Mouse (Mus musculus) left cerebral cortex, postnatal 4 days (tissue): ENCODE measurements around the gene Sirt7. TPM values are rescaled to one million over a fixed set of nuclear protein-coding genes. Genes with fewer than 3 reads are reported as not detected.

Source experiments
- DNase-seq: peaks from one replicate; pipeline ENCODE4 v3.0.0-alpha.2; 2022
- intact Hi-C: fragments of 180-260 bp; cut with DNase I; formaldehyde crosslinking; loops from one replicate; pipeline ENCODE4 v1.15.1; 2025
- total RNA-seq, 2 experiments: library from RNA; stranded (reverse); gene quantifications; 2 replicates each; pipeline ENCODE4 v1.2.3; 2021

Gene Sirt7
- total RNA-seq, 2 experiments from 2014 or later = 37.5 to 38.0 TPM

DNA sequence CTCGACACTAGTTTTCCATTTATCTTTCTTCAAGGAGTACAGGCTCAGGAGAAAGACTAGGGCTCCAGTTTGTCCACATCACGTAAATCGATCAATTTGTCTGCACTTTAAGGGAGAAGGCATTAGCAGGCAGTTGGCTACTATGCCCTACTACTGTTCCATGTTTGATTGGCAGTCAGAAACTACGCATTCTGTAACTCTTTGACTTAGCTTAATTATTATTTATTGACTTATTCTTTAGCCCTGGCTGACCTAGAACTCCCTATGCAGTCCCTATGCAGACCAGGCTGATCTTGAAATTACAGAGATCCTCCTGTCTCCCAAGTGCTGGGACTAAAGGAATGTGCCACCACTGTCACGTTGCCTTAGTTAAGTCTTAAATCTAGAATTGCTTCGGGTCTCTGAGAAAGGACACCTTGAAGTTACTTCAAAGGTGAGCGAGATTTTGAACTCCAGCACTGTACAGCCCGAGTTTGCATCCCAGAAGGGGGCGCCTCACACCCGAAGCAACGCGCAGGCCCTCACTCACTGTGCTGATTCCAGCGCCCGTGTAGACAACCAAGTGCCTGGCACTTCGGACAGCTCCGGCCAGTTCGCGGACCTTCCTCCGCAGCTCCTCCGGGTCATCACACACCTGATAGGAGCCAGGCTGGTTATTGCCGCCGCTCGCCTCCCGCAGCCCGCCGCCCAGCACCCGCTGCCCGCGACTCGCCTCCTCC is 920 bp downstream of the Sirt7 start:
- intact Hi-C loops = loop anchor here (10.0 kb wide), 1 partner anchor 91 kb away; the partner anchor contains the start of genes Cenpx and Lrrc45
- peak; percentile 69 for DNase-seq

DNA sequence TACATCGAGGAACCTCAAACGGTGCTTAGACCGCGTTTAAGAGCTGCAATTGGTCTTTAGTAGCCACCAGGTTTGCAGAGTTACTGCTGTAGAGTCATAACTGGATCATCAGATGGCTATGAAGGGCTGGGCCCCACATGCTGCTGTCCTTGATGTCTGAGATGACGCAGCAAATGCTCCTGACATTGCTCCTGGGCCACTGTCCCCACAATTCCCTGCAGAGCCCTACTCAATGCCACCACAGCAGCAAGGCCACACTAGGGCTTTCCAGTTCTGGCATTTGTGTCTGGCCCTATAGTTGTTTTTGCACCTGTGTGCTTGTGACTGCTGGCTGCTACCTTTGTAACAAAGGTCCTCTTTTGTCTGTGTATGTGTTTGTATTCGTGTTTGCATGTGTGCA is 2.2 kb downstream of the Sirt7 start:
- intact Hi-C loops = loop anchor here (10.0 kb wide), 1 partner anchor 92 kb away; the partner anchor contains the start of genes Cenpx and Lrrc45
- DNase-seq = no peak

DNA sequence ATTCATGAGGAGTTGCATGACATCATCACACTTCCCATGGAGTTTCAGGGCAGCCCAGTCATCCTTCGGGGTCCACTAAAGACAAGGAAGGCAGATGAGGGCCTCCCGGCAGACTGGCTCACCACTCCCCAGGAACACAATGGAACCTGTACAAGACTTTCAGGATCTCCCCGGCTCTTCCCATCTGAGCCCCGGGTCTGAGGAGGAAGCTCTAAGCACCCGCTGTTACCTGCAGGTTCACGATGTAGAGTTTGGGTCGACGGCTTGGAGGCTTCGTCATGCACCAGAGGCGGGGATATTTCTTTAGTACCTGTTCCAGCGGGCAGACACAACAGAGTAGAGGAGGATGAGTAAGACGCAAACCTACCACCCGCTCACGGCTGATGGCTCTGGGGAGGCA is 4.8 kb downstream of the Sirt7 start:
- intact Hi-C loops = loop anchor here (10.0 kb wide), 1 partner anchor 95 kb away; the partner anchor contains the start of genes Cenpx and Lrrc45
- no peak for DNase-seq

DNA sequence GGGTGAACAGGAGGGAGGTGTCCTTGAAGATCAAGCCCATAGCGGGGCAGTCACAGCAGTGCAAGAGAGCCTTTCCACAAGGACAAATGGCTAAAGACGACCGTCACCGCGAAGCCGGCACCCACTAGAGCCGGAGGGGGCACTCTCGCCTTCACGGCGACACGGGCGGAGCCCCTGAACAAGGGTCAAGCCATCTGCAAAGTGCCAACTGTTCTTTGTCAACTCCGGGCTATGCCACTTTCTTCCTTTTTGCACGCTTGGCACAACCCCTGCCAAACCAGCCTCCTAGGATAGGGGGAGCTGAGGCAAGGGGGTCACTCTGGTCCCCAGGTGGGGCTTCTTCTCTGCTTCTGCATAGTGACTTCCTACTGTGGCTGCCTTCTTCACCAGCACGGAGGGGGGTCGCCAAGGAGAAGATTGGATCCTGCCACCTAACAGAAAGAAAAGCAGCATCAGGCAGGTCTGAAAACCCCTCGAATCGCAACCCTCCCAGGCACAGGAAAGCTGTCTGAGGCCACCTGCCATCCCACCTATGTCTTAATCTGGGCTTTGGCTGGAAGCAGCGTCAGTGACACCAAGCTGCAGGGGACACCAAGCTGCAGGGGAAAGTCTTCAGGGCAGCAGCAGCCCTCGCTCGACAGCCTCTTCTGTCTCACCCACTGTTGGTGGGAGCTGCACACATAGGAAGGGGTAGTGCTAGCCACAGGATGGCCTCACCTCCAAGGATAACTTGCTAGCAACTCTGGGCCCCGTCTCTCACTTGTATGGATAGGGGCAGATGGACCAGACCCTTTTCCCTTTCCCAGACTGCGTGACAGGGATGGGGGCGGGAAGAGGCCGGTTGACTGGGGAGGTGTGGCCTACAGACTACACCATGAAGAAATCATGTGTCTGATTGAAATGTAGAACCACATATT is 6.2 kb downstream of the Sirt7 start:
- no peak for DNase-seq
- intact Hi-C loops = loop anchor here (10.0 kb wide), 1 partner anchor 166 kb away; the partner anchor contains the start of genes Gps1 and Rfng

DNA sequence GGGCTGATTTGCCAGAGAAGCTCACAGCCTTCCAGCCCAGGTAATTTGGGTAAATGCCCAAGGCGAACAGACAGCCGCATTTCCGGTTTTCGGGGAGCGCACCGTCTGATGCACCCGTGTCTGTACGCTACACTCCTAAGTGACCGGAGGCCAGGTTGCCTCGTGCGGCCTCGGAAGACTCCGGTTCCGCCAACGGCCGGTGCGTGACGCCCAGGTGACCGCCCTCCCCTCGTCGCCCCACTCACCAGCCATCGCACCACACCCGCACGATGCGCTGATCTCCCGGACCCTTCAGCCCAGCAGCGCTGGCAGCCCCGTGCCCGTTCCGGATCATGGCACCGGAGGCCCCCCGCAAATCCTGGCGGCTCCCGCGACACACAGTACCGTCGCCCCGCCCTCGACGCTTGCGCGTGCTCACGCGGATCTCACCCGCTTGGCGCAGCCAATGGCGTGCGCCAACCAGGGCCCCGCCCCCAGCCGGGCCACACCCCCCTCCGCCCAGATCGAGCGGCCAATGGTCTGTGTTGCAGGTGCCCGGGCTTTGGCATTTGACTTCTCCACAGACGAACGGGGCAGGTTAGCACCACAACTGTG is 7.4 kb downstream of the Sirt7 start, which contains the start of gene Pcyt2:
Gene Pcyt2, minus strand, starts transcription at position 418 of the 594 bp plus-strand sequence.
- DNase-seq = peak; percentile 94
- intact Hi-C loops = loop anchor here (10.0 kb wide), 1 partner anchor 167 kb away; the partner anchor contains the start of genes Gps1 and Rfng

DNA sequence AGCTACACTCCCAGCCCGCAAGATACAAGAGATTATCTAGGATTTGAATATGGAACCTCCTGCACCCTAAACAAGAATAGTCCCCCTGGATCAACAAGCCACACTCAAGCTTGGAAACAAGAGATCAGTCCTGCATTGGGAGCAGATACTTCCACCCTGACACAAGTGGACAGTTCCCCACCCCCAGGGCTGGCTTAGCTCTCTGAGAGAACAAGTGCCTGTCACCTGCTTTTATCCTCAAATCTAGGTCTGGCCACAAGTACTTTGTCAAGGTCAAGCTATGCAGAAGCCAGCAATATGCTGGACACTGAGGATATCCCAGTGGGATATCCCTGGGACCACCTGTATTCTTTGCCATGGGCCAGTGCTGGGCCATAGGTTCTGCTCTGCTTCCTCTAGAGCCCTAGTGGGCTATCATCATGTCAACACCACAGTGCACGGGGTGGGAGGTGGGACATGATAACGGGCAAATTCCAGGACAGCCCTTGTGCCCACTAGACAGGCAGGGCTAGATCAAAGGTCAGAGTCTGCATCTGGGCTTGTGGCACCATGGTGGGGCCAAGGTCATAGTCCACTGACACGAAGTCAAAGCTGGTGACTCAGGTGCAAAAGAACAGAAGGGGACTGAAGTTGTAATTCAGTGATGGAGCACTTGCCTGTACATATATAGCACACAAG is 8.3 kb downstream of the Sirt7 start:
- intact Hi-C loops = loop anchor here (10.0 kb wide), 1 partner anchor 168 kb away; the partner anchor contains the start of genes Gps1 and Rfng
- no peak for DNase-seq

DNA sequence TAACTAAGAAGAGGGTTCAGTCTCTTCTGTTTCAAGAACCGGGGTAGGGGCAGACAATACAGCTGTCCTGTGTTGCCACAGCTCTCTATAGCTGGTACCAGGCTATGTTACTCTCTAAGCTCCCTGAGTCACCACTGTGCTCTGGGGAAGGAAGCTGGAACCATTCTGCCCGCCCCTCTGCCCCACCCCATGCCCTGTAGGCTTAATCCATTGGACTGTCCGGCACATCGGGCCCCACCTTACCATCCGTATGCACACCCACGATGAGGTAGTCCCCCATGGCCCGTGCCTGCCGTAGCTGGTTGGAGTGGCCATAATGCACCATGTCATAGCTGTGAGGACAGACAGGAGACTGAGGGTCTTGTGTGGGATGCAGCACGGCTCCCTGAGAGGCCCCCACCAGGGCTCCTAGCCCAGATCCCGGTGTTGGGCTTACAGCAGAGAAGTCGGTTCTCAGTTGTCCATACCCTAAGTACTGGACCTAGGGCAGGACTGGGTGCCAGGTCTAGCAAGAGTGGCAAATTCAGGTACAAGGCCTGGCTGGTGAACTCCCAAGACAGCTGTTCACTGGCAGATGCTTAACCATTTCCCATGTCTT is 9.3 kb downstream of the Sirt7 start:
- intact Hi-C loops = loop anchor here (10.0 kb wide), 1 partner anchor 169 kb away; the partner anchor contains the start of genes Gps1 and Rfng
- no peak for DNase-seq

DNA sequence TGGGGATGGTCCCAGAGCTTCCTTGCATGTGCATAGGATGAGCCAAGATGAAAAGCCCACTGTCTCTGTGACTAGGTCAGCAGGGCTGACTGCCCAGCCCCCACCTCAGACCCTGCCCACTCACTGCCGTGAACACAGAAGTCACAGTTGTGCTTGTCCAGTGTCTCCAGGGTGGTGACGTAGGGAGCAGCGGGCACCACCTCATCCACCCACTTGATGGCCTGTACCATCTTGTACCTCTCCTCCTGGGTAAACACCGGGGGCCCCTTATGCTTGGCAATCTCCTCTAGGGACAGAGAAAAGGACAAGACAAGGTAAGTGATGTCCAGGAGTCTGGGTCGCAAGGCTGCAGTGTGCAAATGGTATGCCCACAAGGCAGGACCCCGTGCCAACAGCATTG is 9.9 kb downstream of the Sirt7 start:
- intact Hi-C loops = loop anchor here (10.0 kb wide), 1 partner anchor 170 kb away; the partner anchor contains the start of genes Gps1 and Rfng
- DNase-seq = no peak

DNA sequence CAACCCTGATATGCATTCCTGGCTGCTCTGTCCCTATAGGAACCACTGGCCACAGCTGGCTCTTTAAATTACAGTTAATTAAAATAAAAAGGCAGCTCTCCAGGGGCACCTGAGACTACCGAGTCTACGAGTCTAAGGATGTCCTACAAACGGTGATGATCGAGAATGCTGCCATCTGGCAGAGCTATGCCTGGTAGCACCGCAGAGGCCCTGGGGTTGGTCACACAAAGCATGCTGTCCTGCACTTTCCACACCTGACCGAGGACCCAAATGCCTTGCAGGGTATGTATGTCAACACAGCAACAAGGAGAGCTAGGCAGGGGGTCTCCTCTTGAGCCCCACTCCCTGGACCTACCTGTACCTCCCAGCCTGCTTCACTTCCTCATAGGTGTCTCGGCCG is 11.1 kb downstream of the Sirt7 start:
- intact Hi-C loops = loop anchor here (10.0 kb wide), 1 partner anchor 171 kb away; the partner anchor contains the start of genes Gps1 and Rfng
- no peak for DNase-seq

DNA sequence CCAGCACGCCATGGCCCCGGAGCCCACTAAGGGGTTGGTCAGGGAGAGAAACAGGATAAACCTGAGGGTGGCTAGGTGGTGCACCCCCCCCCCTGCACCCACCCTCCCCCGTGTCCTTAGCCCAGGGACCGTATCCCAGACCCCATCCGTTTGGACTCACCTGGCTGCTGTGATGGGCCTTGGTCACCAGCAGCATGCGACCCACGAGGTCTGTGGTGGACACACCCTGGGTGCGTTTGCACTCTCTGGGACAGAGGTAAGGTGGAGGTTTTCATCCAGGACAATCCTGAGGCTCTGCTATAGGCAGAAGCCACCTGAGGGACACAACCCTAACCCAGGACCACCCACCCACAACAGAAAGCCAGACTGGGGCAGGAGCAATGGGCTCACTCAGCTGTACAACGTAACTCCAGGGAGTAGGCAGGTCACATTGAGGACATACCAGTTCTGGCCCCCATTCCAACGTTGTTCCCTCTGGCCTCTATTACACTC is 11.5 kb downstream of the Sirt7 start:
- DNase-seq = no peak
- intact Hi-C loops = loop anchor here (10.0 kb wide), 1 partner anchor 171 kb away; the partner anchor contains the start of genes Gps1 and Rfng

DNA sequence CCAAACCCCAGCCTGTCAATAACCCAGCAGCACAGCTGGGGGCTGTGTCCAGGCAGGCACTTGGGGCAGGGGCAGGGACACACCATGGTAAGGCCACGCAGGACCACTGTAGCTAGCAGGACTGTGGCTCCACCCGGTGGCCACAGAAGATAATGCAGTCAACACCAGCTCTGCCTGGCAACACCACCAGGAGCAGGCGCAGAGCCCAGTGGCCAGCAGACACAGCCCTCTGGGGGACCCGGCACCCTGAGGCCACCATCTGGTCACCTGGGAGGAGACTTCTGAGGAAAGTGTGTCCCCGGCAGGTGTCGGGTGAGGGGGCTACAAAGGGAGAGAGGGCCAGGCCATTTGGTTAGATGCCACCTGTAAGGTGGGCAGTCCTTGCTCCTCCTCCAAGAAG is 12.3 kb downstream of the Sirt7 start:
- peak; percentile 88 for DNase-seq
- intact Hi-C loops = loop anchor here (10.0 kb wide), 1 partner anchor 172 kb away; the partner anchor contains the start of genes Gps1 and Rfng

DNA sequence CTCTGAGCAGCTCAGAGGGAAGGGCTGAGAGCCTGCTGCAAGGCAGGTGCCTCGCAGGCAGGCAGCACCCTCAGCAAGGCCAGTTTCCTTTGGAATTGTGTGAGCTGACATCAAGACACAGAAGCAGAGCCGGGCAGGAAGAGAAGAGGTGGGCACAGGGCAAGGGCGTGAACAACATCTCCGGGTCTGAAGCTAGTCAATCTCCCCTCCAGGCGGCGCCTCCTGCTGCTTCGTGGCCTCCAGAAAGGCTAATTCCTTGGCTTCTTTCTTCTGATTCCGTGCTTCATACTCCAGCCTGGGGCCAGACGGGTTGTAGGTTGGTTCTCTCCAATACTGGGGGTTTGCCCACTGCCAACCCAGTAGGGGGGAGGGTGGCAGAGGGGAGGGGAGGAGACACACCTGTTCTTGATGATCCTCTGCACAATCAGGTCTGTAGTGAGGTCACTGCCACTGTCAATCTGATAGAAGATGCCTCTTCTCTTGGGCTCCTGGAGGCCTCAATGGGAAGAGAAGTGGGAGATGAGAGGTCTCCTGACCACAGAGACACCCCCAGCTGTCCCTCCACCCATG is 14.5 kb downstream of the Sirt7 start:
- intact Hi-C loops = loop anchor here (10.0 kb wide), 1 partner anchor 174 kb away; the partner anchor contains the start of genes Gps1 and Rfng
- DNase-seq = no peak

DNA sequence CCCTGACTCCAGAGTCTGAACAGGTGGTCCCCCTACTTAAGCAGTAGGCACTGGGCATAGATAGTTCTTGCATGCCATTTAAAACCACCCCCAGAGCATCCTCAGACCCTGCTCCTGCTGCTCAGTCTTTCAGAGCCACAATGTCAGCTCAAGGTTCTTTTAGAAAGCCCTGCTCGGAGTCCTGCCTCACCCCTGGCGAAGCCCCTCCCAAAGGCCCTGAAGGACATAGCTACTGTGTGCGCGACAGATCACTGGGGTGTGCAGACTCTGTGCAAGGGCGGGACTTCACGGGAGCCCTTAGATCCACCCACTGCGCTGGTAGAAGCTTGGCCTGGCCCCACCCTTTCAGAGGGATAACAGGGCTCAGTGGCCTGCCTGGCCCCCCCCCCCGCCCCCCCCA is 15.8 kb downstream of the Sirt7 start:
- intact Hi-C loops = no loop called here
- no peak for DNase-seq

DNA sequence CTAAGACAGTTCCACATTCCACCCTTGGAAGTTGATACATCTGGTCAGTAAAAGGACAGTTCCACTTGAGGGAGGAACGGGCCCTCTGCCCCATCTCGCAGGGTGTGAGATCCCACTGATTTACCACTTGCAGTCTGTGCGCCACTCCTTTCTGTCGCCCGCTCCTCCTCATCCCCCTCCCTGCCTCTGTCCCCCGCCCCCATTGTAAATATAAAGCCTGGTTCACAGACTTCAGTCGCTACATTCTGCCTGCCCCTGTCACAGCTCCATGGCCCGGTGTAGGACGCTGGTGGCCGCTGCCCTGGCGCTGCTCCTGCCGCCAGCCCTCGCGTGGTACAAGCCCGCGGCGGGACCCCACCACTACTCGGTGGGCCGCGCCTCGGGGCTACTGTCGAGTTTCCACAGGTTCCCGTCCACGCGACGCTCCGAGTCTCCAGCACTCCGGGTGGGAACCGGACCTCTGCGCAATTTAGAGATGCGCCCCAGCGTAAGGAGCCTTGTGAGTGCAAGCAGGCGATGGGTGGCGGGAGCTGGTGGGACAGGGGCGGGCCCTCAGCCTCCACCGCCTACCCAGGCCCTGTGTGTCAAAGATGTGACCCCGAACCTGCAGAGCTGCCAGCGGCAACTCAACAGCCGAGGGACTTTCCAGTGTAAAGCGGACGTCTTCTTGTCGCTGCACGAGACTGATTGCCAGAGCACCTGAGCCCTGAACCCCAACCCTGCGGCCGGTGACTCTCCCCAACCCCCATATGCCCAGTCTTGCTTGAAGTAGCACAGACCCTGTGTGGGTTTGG is 16.6 kb downstream of the Sirt7 start, which contains the start of gene Npb:
Gene Npb, plus strand, starts transcription at position 237 of the 794 bp plus-strand sequence.
- intact Hi-C loops = no loop called here
- DNase-seq = no peak

DNA sequence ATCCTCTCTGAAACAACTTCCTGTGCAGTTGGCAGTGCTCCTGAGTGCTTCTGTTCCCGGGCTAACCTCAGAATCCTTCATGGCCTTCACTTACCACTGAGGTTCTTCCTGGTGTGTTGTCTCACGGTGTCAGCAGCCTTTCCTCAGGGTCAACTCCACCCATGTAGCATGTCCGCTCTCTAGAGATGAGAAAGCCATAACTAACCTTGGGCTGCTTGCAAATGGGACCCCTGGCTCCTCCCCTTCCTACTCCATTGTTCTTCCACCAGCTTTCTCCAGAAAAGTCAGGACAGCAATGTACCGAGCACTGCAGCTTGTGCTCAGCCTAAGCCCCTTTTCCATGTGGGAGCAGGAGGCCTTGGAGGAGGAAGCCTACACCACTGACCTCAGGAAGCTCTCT is 18.3 kb downstream of the Sirt7 start:
- intact Hi-C loops = no loop called here
- DNase-seq = no peak

DNA sequence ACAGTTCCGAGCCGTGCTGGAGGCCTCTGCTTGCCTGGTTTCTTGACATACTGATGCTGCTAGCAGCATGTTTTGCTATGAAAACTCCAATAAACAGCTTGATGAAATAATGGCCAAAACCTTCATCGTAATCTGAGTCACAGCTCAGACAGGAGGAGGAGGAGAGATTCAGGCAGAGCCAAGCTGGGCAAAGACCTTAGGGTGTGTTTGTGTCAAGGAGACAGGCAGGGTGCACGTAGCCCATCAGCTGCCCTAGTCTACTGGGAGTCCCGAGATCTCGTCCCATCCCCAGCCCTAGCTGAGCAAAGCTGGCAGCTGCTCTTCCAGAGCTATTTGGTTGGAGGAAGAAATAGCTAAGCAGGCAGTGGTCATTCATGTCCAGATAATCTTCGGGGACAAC is 19.4 kb downstream of the Sirt7 start:
- DNase-seq = no peak
- intact Hi-C loops = no loop called here

DNA sequence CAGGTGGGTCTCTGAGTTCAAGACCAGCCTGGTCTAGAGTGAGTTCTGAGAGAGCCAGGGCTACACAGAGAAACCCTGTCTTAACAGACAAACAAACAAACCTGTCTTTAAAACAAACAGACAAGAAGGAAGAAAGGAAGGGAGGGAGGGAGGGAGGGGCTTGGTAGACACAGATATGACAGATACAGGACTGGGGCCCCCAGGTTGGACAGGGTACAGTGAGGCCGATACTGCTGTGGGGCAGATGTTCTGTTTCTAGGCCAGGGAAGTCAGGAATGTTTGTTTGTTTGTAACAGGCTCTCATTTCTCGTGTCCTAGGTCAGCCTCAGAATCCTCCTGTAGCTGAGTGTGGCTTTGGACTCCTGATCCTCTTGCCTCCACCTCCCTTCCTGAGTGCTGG is 21.5 kb downstream of the Sirt7 start:
- intact Hi-C loops = no loop called here
- no peak for DNase-seq

DNA sequence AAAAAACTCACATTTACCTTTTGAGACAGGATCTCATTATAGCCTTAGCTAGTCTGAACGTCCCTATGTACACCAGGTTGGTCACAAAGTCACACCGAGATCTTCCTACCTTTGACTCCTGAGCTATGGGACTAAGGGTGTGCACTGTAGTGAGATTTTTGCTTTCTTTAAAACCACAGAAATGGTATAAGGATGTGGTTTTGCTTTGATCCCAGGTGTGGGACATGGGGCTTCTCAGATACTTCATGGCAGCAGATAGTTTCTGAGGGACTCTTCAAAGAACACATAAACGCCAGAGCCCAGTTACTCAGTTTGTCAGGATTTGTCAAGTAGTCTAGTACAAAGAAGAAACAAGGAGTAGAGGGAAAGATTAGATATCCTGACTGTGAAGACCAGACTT is 24.3 kb downstream of the Sirt7 start:
- no peak for DNase-seq
- intact Hi-C loops = no loop called here
